Mouse (Mus musculus) embryo, embryonic 9.5 days (tissue): ENCODE data around the gene Zc3h13.

ENCODE experiments used
- DNase-seq: peaks from one replicate; pipeline ENCODE4 v3.0.0-alpha.2; 2017; ENCODE audit errors: extremely low spot score

Zc3h13 gene

DNA sequence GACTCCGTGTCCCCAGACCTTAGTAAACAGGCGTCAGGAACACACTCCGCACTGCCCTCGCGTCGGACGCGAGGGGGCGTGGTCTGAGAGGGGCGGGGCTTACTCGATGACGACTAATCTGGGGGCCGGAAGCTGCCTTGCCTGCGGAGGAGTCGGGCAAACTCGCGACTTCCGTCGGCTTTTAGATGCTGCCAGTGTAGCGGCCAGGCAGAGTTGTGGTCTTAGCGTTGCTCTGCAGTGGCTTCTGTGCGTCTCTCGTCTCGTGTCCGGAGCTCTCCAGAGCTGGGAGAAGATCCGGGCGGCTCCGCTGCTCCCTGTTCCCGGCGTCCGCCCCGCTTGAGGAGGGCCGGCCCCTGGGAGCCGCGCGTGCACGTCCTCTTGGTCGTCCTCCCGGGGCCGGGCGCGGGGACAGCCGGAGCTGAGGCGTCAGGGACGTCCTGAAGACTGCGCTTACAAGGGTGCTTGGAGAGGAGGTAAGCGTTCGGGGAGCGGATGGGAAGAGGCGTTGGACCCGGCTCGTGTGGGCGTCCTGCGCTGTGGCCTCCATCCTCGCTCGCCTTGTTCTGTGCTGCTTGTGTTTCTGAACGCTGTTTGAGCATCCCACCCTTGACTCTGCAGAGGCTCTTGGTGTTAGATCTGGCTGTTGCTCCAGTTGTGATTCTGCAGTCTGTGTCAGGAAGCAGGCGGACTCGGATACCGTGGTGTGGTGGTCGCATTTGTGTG, at the start of gene Zc3h13:
Gene Zc3h13, plus strand, starts transcription at position 181 of the 723 bp plus-strand sequence.
- DNase-seq, result peak; percentile 97

DNA sequence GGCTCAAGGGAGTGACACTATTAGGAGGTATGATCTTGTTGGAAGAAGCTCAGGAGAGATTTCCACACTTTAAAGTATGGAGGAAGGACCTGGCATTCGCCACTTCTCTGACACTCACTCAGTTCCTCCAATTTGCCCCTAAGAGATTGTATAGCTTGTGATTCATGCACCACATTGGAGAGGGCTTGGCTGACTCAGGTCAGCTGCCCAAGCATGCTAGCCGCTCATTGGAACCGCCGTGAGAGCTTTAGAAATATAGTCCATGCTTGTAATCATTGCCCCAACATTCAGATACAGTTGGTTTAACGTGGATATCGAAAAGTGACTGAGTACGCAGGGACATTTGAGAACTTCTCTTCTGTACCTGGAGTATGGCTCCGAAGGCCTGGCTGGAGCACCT, 48.6 kb upstream of the Zc3h13 start:
- DNase-seq, result no peak

DNA sequence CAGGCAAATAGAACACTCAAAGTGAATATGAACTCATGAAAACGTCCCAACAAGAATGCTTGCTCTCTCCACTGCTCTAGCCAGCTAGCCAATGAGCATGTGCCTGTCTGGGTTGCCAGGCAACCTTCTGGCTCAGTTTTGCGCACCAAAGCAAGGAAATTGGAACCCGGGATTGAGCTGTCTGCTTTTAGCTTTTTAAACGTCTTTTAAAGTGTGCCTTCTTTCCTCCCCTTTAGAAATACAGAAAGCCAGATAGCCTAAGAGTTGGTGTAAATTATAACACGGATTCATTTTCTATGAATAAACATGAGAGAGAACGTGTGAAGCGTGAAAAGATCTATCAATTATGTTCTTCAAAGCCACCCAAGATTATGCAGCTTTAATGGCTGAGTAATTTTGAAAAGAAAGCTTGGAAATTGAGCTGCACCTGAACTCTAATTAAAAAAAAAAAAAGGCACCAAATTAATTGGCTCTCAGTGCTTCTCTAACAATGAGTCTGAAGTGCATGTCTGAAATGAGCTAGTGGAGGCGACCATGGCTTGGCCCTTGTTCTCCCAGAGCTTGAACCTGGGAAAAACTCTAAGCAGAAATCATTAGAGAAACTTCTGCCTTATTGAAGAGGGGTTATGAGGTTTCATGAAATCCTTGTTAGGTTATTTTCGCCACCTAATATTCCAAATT, 48.1 kb upstream of the Zc3h13 start:
- DNase-seq, result peak; percentile 14

DNA sequence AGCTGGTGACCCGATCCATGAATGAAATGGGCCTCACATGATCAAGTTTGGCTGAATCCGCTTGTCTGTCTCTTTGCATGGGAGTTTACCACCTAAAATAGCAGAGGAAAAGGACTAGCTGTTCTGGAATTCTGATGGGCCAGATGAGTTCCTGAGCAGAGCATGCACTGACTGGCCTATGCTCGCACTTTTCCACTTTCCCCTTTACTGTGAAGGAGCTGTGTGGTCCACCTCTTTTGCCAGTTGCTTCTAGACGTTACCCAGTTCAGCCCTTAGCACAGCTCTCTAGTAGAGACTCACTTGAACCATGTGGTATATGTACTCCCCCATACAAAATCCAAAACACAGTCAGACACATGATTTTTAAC, 47.6 kb upstream of the Zc3h13 start:
- DNase-seq, result no peak

DNA sequence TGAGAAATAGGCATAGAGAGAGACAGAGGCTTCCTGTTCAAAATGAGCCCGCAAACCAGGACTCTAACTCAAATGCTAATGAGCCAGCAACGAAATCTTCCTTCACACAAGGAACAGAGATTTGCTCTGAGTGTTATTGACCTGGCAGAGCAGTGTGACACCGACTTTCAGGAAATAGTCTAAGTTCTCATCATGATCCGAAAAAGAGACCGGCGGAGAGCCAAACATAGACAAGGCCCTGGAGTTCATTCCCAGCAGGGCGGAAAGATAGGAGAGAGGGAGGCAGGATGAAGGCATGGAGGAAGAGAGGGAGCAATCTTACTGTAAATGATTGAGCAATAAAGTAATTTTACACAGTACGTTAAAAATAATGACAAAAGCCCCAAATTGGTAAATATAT, 47.1 kb upstream of the Zc3h13 start:
- no peak for DNase-seq

DNA sequence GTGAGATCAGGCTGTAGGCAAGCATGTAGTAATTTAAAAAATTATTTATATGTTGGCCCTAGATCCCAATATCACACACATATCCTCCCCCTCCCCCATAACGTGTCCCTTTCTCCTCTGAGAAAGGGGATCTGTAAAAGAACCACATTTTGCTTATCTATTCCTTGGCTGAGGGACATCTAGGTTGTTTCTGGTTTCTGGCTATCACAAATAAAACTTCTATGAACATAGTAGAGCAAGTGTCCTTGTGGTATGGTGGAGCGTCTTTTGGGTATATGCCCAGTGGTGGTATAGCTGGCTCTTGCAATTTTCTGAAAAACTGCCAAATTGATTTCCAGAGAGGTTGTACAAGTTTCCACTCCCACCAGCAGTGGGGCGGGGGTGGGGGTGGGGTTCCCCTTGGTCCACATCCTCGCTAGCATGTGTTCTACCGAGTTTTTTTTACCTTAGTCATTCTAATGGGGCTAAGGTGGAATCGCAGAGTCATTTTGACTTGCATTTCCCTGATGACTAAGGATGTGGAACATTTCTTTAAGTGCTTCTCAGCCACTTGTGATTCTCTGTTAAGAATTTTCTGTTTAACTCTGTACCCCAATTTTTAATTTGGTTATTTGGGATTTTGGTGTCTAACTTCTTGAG, 46.0 kb upstream of the Zc3h13 start:
- DNase-seq, result no peak

GRCm38 (mm10) chr14:75242087-75242486, 42.1 kb upstream of the Zc3h13 start, which contains the start of gene Cpb2:
Gene Cpb2 (plus strand): TSS chr14:75242287.
- no peak for DNase-seq

- DNase-seq, result no peak
Measured at GRCm38 (mm10) chr14:75246024-75247000, 37.9 kb upstream of the Zc3h13 start.

- no peak for DNase-seq
Measured at GRCm38 (mm10) chr14:75250432-75250831, 33.7 kb upstream of the Zc3h13 start.

- DNase-seq, result no peak
Measured at GRCm38 (mm10) chr14:75256521-75256920, 27.7 kb upstream of the Zc3h13 start.

GRCm38 (mm10) chr14:75269531-75269930, 14.6 kb upstream of the Zc3h13 start:
- no peak for DNase-seq

GRCm38 (mm10) chr14:75279716-75280115, 4.5 kb upstream of the Zc3h13 start:
- no peak for DNase-seq

GRCm38 (mm10) chr14:75280406-75280805, 3.8 kb upstream of the Zc3h13 start:
- no peak for DNase-seq

GRCm38 (mm10) chr14:75283609-75284192, 472 bp upstream of the Zc3h13 start:
- no peak for DNase-seq

DNA sequence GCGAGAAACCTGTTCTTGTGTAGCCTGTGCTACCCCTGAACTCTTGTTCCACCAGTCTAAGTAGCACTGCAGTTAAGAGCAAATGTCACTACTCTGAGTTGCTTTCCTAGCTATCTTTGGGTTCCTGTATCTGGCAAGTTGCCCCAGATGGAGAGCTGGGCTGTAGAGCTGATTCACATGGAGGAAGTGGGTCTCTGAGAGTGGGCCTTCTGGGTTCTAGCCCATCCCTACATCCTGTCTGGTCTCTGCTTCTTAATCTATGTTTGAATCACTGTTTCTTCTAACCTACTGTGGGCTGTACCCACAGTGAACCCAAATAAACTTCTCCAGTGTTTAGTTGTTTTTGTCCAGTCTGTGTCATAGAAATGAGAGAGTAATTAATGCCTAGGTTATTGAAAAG, 16.9 kb downstream of the Zc3h13 start:
- DNase-seq, result no peak

GRCm38 (mm10) chr14:75303807-75304206, 19.6 kb downstream of the Zc3h13 start:
- no peak for DNase-seq

DNA sequence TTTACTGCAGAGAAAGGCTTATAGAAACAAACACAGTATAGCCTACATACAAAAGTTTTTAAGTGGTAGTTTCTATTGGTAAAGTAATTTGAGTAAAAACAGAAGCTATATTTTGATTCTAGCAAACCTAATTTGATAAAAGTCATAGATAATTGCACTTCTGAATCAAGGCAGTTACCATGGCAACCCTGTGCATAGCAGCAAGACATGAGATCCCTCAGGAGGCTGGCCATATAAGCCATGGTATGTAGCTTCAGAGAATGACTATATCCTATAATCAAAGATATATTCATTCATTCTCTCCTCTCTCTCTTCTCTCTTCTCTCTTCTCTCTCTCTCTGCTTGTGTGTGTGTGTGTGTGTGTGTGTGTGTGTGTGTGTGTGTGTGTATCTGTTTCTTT, 23.7 kb downstream of the Zc3h13 start:
- DNase-seq, result no peak

DNA sequence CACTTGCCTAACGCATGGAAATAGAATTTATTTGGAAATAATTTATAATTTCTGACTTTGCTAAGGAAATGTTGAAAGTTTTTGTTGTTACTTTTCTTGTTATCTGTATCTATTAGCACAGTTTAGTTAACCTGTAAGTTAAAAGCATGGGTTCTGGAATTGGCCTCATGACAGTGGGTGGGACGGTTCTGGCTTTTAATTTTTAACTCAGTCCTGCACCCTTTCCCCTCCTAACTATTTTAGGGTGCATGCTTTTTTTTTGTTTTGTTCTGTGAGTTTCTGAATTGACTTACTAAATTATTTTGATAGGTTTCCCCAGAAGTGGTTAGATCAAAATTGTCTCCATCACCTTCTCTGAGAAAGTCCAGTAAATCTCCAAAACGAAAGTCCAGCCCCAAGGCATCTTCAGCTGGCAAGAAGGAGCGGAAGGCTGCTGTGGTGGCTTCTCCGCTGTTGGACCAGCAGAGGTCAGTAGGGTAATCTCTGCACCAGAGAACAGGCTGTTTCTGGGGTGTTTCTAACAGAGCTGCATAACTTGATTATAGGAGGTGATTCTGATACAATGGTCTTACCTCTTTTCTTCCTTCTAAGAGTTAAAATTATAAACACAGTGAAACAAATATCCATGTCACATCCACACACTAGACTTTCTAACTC, 25.3 kb downstream of the Zc3h13 start:
- DNase-seq, result peak; percentile 14

GRCm38 (mm10) chr14:75314484-75314883, 30.3 kb downstream of the Zc3h13 start:
- no peak for DNase-seq

DNA sequence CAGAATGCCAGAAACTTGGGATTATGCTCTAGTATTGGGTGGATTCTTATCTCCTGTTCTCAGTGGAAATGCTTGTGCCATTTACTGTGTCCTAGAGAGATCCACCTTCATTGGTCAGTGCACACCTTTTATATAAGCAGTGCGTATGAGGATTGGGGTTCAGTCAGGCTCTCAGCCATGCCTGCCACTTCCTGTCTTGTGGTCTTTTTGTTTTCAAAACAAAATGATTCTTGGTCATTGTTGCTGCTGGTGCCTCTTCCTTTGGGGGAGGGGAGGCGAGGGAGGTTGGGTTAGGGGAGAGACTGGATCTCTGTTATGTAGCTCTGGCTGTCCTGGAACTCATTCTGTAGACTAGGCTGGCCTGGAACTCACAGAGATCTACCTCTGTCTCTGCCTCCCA, 34.6 kb downstream of the Zc3h13 start:
- no peak for DNase-seq

- DNase-seq, result no peak
Measured at GRCm38 (mm10) chr14:75320269-75320668, 36.1 kb downstream of the Zc3h13 start.
